Mouse (Mus musculus) layer of hippocampus, adult 8-10 months (tissue): ENCODE measurements around the gene Mpv17. TPM values are rescaled to one million over a fixed set of nuclear protein-coding genes. Genes with fewer than 3 reads are reported as not detected.
A peak's percentile ranks its signal among the peaks of the same experiment; 100 is the strongest.

Source experiments
- DNase-seq, 2 experiments: peaks; one replicate each; pipeline ENCODE4 v3.0.0; 2022; ENCODE audit warnings: low spot score in 2 of 2
- total RNA-seq, 4 experiments: library from RNA; stranded (reverse); gene quantifications; 2 replicates each; pipeline ENCODE4 v1.2.4; 2022

Gene Mpv17
- total RNA-seq, 4 experiments from 2014 or later, result 53.4 to 61.1 (median 59.8) TPM

GRCm38 (mm10) chr5:31110781-31111180, 43.3 kb downstream of the Mpv17 start:
- no peak for DNase-seq

GRCm38 (mm10) chr5:31108000-31108490, 46.0 kb downstream of the Mpv17 start, which contains the start of gene Slc30a3:
Gene Slc30a3, minus strand, starts transcription at chr5:31108237.
- no peak for DNase-seq

- DNase-seq, result no peak
These were observed 48.2 kb downstream of the Mpv17 start, which contains the start of gene Dnajc5g for GRCm38 (mm10) chr5:31105814-31106335. Gene Dnajc5g, plus strand, starts transcription at chr5:31106285.

GRCm38 (mm10) chr5:31095711-31096480, 58.2 kb downstream of the Mpv17 start:
- no peak for DNase-seq

GRCm38 (mm10) chr5:31094799-31095691, 59.0 kb downstream of the Mpv17 start:
- DNase-seq, result no peak

- DNase-seq, result no peak
These were observed 59.8 kb downstream of the Mpv17 start for GRCm38 (mm10) chr5:31094100-31094798.

- peak; percentile 50 to 54 for DNase-seq
These were observed 60.7 kb downstream of the Mpv17 start for GRCm38 (mm10) chr5:31093151-31094041.

- DNase-seq, result peak in 1 of 2 experiments; percentile 54
These were observed 61.6 kb downstream of the Mpv17 start for GRCm38 (mm10) chr5:31092231-31092975.

Other genes starting within 250 kb of the Mpv17 start
- gene Ost4, start 246.5 kb downstream of the Mpv17 start, total RNA-seq, result 100 to 1,000 TPM in 1 of 4 experiments, 10 to 100 TPM in 3; 78.4 to 104 (median 90.6) TPM
- gene Emilin1, start 240.8 kb downstream of the Mpv17 start, total RNA-seq, result 1 to 10 TPM; 2.1 to 3.1 (median 2.6) TPM
- 10 to 100 TPM; 13.2 to 23.8 (median 16.8) TPM for gene Khk, start 232.8 kb downstream of the Mpv17 start, total RNA-seq
- 10 to 100 TPM; 13.8 to 19.2 (median 18.8) TPM for gene Cgref1, start 208.7 kb downstream of the Mpv17 start, total RNA-seq
- 100 to 1,000 TPM; 118 to 148 (median 139) TPM for gene Preb, start 193.9 kb downstream of the Mpv17 start, total RNA-seq
- gene Tcf23, start 185.6 kb downstream of the Mpv17 start, total RNA-seq, result under 1 TPM; 0.14 to 0.28 (median 0.22) TPM
- 10 to 100 TPM; 69.8 to 92.2 (median 78.6) TPM for gene Atraid, start 105.9 kb downstream of the Mpv17 start, total RNA-seq
- 10 to 100 TPM; 15.8 to 21.3 (median 18.6) TPM for gene Slc5a6, start 105.3 kb downstream of the Mpv17 start, total RNA-seq
- 10 to 100 TPM; 18.2 to 20.4 (median 19.2) TPM for gene Cad, start 99.5 kb downstream of the Mpv17 start, total RNA-seq
- not detected for gene Dnajc5g, start 48.0 kb downstream of the Mpv17 start, total RNA-seq
- gene Slc30a3, start 46.0 kb downstream of the Mpv17 start, total RNA-seq, result 10 to 100 TPM; 65.2 to 81.6 (median 76.8) TPM
- not detected for gene Trim54, start 37.5 kb downstream of the Mpv17 start, total RNA-seq
- not detected for gene Ucn, start 15.4 kb downstream of the Mpv17 start, total RNA-seq
- 1 to 10 TPM; 1.3 to 4.9 (median 3.1) TPM for gene Gm29609, start 25.7 kb upstream of the Mpv17 start, total RNA-seq
- 10 to 100 TPM; 63.0 to 87.0 (median 67.8) TPM for gene Gtf3c2, start 25.9 kb upstream of the Mpv17 start, total RNA-seq
- 10 to 100 TPM; 72.0 to 88.3 (median 81.7) TPM for gene Snx17, start 39.0 kb upstream of the Mpv17 start, total RNA-seq
- gene Eif2b4, start 39.2 kb upstream of the Mpv17 start, total RNA-seq, result 10 to 100 TPM; 34.9 to 45.0 (median 41.7) TPM
- 10 to 100 TPM; 26.0 to 31.9 (median 30.4) TPM for gene Zfp513, start 48.1 kb upstream of the Mpv17 start, total RNA-seq
- gene Ppm1g, start 66.4 kb upstream of the Mpv17 start, total RNA-seq, result 10 to 100 TPM; 69.8 to 79.5 (median 73.1) TPM
- 10 to 100 TPM; 88.0 to 94.1 (median 90.9) TPM for gene Nrbp1, start 86.6 kb upstream of the Mpv17 start, total RNA-seq
- gene Gm9970, start 87.0 kb upstream of the Mpv17 start, total RNA-seq, result under 1 TPM in 1 of 4 experiments, not detected in 3; 0.85 TPM
- 1 to 10 TPM; 2.3 to 3.6 (median 2.9) TPM for gene Krtcap3, start 97.4 kb upstream of the Mpv17 start, total RNA-seq
- 100 to 1,000 TPM in 1 of 4 experiments, 10 to 100 TPM in 3; 74.6 to 128 (median 85.9) TPM for gene Ift172, start 136.9 kb upstream of the Mpv17 start, total RNA-seq
- gene Fndc4, start 141.8 kb upstream of the Mpv17 start, total RNA-seq, result 100 to 1,000 TPM; 172 to 178 (median 176) TPM
- under 1 TPM in 1 of 4 experiments, not detected in 3; 0.20 TPM for gene Gckr, start 143.2 kb upstream of the Mpv17 start, total RNA-seq